Comparison of ENCODE assay signal across 9 mouse cellular contexts in the genomic region with DNA sequence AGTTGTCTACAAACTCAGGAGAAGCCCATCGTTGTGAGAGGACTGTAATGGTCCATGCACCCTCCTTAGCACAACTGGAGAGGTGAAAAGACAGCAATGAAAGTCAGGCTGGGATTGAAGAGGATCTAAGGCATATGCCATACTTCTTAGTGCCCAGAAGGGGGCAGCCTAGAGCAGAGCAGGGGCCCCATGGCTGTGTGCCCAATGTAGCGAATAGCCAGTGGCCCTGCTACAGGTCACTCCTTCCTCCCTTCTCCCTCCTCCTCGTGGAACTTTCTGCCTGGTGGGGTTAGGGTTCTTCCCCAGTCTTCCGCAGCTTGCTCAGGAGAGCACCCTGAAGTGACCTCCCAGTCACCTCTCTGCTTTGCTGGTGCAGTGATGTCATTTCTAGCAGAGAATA.
A peak's percentile ranks its signal among the peaks of the same experiment; 100 is the strongest.
DNase-seq lines count a peak whose midpoint lies in the region; ATAC-seq and TF ChIP-seq lines count a peak whose summit lies in the region.
"Had no signal": no experiment of that assay in that cellular context is flagged by ENCODE, and none has a peak within 500 bp of the region (broad histone marks: within the 10 kb centered on the region; RNA-seq: fewer than 3 reads in every experiment).

No protein-coding gene starts in this region.

- 14% methylated on average over 4 of the region's 4 CpGs for WGBS in hindbrain, embryonic 11.5 days
- WGBS in lung, adult 2 months = 14% methylated on average over 4 of the region's 4 CpGs
- 22% methylated on average over 4 of the region's 4 CpGs for WGBS in small intestine, adult 2 months

- intact Hi-C loops in gastrocnemius, postnatal 36 days (cut with DNase I) = loop anchor here (5.0 kb wide), 2 partner anchors 72 to 112 kb away; no protein-coding TSS in a partner anchor

- H3K4me1 ChIP-seq in E14TG2a.4 (replicated peaks; ENCODE audit: low read depth, low read length) = 0 out of 2 replicates have a peak, but pooled peaks cover 3% of the 10 kb centered on the region
- H3K4me1 ChIP-seq in hindbrain, embryonic 11.5 days (replicated peaks; ENCODE audit: control insufficient read depth, insufficient read depth, low read length) = no peaks in the 10 kb centered on the region
- H3K4me1 ChIP-seq in lung, adult 2 months (ENCODE audit: control insufficient read depth, insufficient read depth, low read length) = no peaks in the 10 kb centered on the region
- no peaks in the 10 kb centered on the region for H3K4me1 ChIP-seq in small intestine, adult 2 months (ENCODE audit: control insufficient read depth, insufficient read depth, insufficient read length, low read length)
- H3K4me1 ChIP-seq: liver, embryonic 13.5 days had no signal

- H3K4me2 ChIP-seq in hindbrain, embryonic 11.5 days (replicated peaks; ENCODE audit: low read depth, low read length) = no peak overlapping the region
- H3K4me2 ChIP-seq: liver, embryonic 13.5 days had no signal

- 0 out of 2 replicates have a peak, but pooled peaks cover 4% of the 10 kb centered on the region for H3K27me3 ChIP-seq in E14TG2a.4 (ENCODE audit: insufficient read depth, low read length)
- H3K27me3 ChIP-seq in hindbrain, embryonic 11.5 days (ENCODE audit: control insufficient read depth, insufficient read depth, low read length) = no peaks in the 10 kb centered on the region
- no peaks in the 10 kb centered on the region for H3K27me3 ChIP-seq in small intestine, adult 2 months (ENCODE audit: control insufficient read depth, insufficient read depth, low read length)

- no peaks in the 10 kb centered on the region for H3K9me3 ChIP-seq in E14TG2a.4 (ENCODE audit: low read length)
- H3K9me3 ChIP-seq in hindbrain, embryonic 11.5 days (ENCODE audit: control insufficient read depth, low read length) = no peaks in the 10 kb centered on the region
- H3K9me3 ChIP-seq: liver, embryonic 13.5 days had no signal

- no peak overlapping the region for H3K4me3 ChIP-seq in E14TG2a.4 (replicated peaks; ENCODE audit: low read length)
- no peak overlapping the region for H3K4me3 ChIP-seq in hindbrain, embryonic 11.5 days (ENCODE audit: low read depth, low read length)
- no peak overlapping the region for H3K4me3 ChIP-seq in lung, adult 2 months (replicated peaks; ENCODE audit: extremely low read depth, low read depth, low read length)
- no peak overlapping the region for H3K4me3 ChIP-seq in small intestine, adult 2 months (ENCODE audit: low read depth, low read length)
- H3K4me3 ChIP-seq: liver, embryonic 13.5 days had no signal

- ATAC-seq in hindbrain, embryonic 11.5 days (ENCODE audit: low FRiP score) = 0 out of 2 replicates have a peak, but pooled peaks have one; percentile 27

- no peak overlapping the region for H3K27ac ChIP-seq in hindbrain, embryonic 11.5 days (ENCODE audit: low read depth, low read length)
- H3K27ac ChIP-seq in small intestine, adult 2 months (ENCODE audit: insufficient read depth, low read depth, low read length) = no peak overlapping the region
- H3K27ac ChIP-seq: liver, embryonic 13.5 days had no signal

- peak; percentile 95 for TF ChIP-seq CTCF in E14TG2a.4 (conservative IDR thresholded peaks at IDR 0.05; ENCODE audit: low read length)
- peak; percentile 58 for TF ChIP-seq CTCF in lung, adult 2 months (IDR thresholded peaks at IDR 0.05; ENCODE audit: insufficient read depth, low read length)
- peak; percentile 67; the same call in 1 of the 2 replicates for TF ChIP-seq CTCF in small intestine, adult 2 months (IDR thresholded peaks at IDR 0.05; ENCODE audit: extremely low read depth, insufficient read length, insufficient replicate concordance, low read depth, low read length)

- TF ChIP-seq POLR2A in lung, adult 2 months (IDR thresholded peaks at IDR 0.05; ENCODE audit: borderline replicate concordance, extremely low read depth, low read depth, low read length) = no peak
- TF ChIP-seq POLR2A in small intestine, adult 2 months (IDR thresholded peaks at IDR 0.05; ENCODE audit: low read depth, low read length) = no peak

- H3K9ac ChIP-seq in hindbrain, embryonic 11.5 days (ENCODE audit: low read depth, low read length) = no peak overlapping the region
- H3K9ac ChIP-seq: liver, embryonic 13.5 days had no signal

- no peaks in the 10 kb centered on the region for H3K36me3 ChIP-seq in E14TG2a.4 (ENCODE audit: insufficient read depth, low read length)
- no peaks in the 10 kb centered on the region for H3K36me3 ChIP-seq in hindbrain, embryonic 11.5 days (ENCODE audit: control insufficient read depth, insufficient read depth, low read length)
- no peaks in the 10 kb centered on the region for H3K36me3 ChIP-seq in small intestine, adult 2 months (ENCODE audit: control insufficient read depth, insufficient read depth, low read length)
- H3K36me3 ChIP-seq: liver, embryonic 13.5 days had no signal

- DNase-seq in gastrocnemius, postnatal 10 days = peak; percentile 60
- no peak for DNase-seq in gastrocnemius, postnatal 36 days
- DNase-seq in adrenal gland, postnatal 4 days (ENCODE audit: low spot score in 2 of 2) = peak; percentile 7 to 8
- DNase-seq in hindbrain, embryonic 11.5 days (ENCODE audit: low spot score) = peak; percentile 62
- DNase-seq in lung, adult 2 months = peak; percentile 25
- no peak for DNase-seq in right cerebral cortex, postnatal 36 days (ENCODE audit: low spot score in 2 of 2)
- DNase-seq: liver, embryonic 13.5 days had no signal

Comparison
In these comparisons a context has a peak if more than half of its experiments do, and no peak if none do; other contexts are left out.
1. DNase-seq: peak in gastrocnemius, postnatal 10 days (single experiment), adrenal gland, postnatal 4 days (2 of 2), hindbrain, embryonic 11.5 days (single experiment) and lung, adult 2 months (single experiment); none in gastrocnemius, postnatal 36 days (0 of 2) and right cerebral cortex, postnatal 36 days (0 of 2).
2. Peak in every context shown above with its lines, with median percentiles within 50 percentile points of each other: CTCF ChIP-seq.